Mouse (Mus musculus) ES-CJ7 (cell line): ENCODE results near the gene Pim3.

Experiments
- DNase-seq: peaks from one replicate; pipeline ENCODE4 v3.0.0; 2011; ENCODE audit warnings: low read depth, low spot score

Pim3 gene

GRCm38 (mm10) chr15:88877021-88877400 lies 15.0 kb downstream of the Pim3 start:
- DNase-seq, result no peak

- DNase-seq, result peak; percentile 75
Measured at GRCm38 (mm10) chr15:88881253-88882044, 19.5 kb downstream of the Pim3 start.

DNA sequence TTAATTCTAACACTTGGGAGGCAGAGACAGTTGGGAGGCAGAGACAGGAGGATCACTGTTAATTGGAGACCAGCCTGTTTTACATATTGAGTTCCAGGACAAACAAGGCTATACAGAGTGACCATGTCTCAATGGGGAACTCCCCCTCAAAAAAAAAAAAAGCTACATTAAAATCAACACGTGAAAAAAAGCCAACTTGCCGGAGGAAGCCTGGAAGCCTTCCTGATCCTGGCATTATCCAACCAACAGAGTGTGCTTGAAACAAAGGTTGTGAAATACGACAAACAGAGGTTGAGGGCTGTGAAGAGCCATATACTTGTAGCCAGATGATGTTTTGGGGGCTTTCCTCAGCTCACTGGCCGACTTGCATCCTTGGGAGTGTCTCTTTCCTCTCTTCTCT lies 20.9 kb downstream of the Pim3 start:
- no peak for DNase-seq

DNA sequence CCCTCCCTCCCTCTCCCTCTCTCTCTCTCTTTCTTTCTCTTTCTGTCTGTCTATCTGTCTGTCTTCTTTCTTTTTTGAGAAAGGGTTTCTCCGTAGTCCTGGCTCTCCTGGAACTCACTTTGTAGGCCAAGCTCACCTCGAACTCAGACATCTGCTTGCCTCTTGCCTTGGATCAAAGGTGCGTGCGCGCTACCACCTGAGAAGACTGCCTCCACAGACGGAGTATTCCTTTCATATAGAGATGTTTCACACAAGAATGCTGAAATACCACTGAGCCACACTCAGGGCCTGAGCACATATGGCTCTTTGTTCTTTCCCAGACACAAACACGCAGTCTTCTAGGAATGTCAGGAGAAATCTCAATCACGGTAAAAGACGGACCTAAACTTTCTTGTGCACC lies 21.4 kb downstream of the Pim3 start:
- DNase-seq, result no peak

DNA sequence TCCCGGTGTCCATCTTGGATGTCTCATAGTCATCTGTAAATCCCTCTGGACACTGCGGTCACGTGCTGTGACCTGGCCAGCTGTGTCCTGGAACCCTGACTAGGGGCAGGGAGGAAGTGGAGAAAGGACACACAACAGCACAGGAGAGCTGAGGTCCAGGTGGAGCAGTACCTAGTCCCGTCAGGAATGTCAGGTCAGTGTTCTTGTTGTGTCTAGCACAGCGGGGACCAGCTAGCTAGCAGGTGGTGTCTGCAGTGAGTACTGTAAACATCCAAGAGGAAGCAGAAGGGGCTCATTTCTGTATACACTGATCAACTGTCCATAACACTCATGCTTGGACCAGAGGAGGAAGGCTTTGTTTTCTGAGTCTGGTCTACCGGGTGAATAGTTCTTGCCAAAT lies 23.4 kb downstream of the Pim3 start:
- DNase-seq, result no peak

GRCm38 (mm10) chr15:88889032-88889431 lies 27.0 kb downstream of the Pim3 start:
- DNase-seq, result no peak

DNA sequence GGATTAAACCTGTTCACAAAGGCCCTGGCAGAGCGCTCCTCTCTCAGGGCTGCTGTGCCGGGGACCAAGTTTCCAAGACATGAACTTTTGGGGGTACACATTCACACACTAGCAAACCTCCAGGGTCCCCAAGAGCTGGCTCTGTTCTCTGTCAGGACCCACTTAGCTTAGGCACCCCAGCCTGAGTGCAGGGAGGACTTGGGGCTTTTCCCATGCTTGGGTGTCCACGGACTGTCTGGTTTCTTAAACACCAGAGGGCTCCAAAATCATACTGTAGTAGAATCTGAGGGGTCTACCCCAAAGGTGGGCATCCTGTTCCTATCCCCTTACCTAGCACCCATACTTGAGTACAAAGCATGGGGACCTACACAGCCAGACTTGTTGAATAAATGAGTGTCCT lies 28.0 kb downstream of the Pim3 start:
- DNase-seq, result no peak

GRCm38 (mm10) chr15:88890751-88891675 lies 29.0 kb downstream of the Pim3 start:
- peak; percentile 97 for DNase-seq

- no peak for DNase-seq
Measured at GRCm38 (mm10) chr15:88891676-88892040, 29.7 kb downstream of the Pim3 start.

GRCm38 (mm10) chr15:88892252-88892651 lies 30.3 kb downstream of the Pim3 start:
- no peak for DNase-seq

DNA sequence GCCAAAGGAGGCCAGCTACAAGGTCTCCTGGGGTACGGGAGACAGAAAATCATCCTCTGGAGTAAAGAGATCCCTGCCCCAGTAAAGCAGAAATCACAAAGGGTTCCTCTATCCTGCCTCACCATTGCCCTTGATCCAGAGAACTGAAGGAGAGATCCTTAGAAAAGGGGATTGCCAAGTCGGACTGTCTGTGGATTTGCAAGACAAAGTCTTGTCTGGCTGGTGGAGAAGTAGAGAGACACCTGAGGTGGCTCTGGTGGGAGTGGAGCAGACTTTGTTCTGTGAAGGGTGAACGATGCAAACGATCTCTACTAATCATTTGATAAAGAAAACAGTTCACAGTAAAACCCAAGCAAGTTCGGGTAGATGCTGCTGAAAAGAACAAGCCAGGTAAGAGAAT lies 30.9 kb downstream of the Pim3 start:
- peak; percentile 81 for DNase-seq

DNA sequence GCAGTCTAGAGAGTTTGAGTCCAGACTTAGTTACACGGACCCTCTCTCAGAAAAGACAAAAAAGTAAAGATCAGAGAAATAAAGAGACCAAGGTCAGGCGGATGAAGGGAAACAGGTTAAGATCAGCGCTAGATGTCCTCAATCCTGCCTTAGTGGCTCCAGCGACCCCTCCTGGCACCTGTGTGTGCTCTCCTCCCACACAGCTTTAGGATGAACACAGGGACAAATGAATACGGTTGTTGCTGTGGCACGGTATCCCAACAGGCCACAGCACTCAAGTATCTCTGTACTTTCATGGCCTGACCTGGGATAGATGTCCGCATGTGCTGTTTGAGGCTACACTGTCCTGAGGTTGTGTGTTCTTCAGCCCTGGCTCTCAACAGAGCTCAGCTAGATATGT lies 33.1 kb downstream of the Pim3 start:
- peak; percentile 54 for DNase-seq

DNA sequence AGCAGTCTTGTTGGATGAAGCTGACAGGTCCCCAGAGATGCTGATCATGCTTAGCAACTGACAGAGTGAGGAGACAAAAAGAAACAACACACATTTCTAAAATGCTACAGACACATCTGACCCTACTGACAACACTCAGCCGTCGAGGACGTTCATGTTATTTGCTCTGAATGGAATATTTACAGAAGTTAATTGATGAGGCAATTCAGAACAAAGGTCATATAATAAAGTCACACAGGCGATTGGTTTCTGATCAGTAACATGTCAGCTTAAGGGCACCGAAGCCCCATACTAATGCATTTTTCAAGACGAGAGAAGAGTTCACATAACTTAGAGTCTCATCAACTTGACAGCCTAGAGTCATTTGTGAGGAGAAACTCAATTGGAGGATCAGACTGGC lies 33.9 kb downstream of the Pim3 start:
- no peak for DNase-seq

DNA sequence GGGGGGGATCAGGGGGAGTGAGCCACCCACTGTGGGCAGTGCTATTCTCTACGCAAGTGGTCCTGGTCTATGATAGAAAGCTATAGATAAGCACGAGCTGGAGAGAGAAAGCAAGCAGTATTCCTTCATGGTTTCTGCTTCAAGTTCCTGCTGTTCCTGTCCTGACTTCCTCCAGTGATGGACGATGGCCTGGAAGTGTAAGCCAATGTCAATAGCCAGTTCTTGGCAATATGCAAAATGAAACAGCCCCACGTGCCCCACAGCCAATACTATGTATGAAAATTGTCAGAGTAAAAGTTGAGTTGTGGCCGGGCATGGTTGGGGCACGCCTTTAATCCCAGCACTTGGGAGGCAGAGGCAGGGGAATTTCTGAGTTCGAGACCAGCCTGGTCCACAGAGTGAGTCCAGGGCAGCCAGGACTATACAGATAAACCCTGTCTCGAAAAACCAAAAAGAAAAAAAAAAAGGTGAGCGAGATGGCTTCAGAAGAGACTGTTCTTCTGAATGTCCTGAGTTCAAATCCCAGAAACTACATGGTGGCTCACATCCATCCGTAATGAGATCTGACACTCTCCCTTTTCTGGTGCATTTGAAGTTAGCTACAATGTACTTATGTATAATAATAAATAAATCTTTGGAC lies 34.5 kb downstream of the Pim3 start:
- no peak for DNase-seq

- DNase-seq, result no peak
Measured at GRCm38 (mm10) chr15:88902200-88902875, 40.4 kb downstream of the Pim3 start.

DNA sequence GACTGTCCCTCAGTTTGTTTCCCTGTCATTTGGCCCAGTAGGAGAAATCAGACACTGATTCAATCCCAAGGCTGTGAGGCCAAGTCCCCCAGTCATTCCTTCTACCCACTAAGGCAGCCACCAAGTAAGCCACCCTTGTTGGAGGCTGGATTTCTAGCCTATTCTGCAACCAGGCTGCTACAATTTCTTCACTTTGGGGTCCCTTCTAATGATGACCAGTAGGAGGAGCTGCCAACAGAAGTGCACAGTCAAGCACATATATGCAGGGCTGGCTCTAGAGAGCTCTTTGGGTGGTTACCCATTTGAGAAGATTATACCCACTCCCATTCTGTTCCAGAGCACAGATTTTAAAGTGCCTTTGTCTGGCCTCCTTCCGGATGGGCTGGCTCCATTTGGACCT lies 41.1 kb downstream of the Pim3 start:
- peak; percentile 71 for DNase-seq

- DNase-seq, result peak; percentile 57
Measured at GRCm38 (mm10) chr15:88904056-88904811, 42.2 kb downstream of the Pim3 start.

GRCm38 (mm10) chr15:88906347-88906746 lies 44.4 kb downstream of the Pim3 start:
- DNase-seq, result peak; percentile 66

GRCm38 (mm10) chr15:88915046-88915445 lies 53.1 kb downstream of the Pim3 start:
- DNase-seq, result no peak
